Mouse (Mus musculus): ENCODE data around the gene Arsb.

Arsb gene

DNA sequence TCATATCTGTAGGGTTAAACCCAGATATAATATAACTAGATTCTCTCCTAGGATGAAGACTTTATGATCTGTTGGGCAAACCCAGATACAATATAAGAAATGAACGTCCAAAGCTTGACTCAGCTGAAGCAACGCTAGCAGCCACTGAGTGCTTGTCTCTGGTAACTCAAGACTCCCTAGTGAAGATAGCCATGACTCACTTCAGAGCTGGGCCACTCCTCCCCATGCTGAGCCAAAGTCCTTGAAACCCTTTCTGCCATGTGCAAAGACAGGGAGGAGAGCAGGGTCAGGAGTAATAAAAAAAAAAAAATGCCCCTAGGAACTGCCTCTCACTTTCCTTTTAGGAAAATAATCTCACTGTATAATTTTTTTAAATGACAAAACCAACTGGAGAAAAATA lies 68.7 kb downstream of the Arsb start:
- DNase-seq (ENCODE audit: low spot score): no peak

DNA sequence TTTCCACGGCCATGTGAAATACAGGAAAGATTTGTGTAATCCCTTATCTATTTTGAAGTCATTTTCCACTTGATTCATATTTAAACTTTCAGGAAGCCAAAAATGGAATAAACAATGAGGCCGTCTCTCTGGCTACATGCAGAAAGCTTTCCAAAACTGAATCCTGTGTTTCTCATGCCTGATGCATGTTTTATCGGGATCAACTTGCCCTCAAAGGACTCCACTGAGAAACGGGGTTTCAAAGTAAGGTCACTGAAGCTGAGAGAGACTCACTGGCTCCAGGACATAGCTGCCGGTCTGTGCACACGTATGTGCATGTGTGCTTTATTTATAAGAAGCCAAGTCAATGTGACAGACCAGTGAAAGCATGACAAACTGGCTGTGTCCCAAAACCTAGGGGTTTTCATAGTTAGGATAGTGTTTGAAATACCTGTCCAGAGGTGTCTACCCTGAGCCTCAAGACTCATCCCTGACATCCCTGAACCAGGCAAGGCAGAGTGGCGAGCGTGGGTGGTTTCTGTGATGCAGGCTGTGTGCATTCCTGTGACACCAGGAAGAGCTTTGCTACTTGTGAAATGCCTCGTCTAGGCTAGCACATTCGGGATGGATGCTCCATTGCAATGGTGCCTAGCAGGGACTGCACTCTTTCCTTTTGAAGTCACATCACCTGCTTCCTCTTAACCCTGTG lies 75.5 kb downstream of the Arsb start:
- DNase-seq (ENCODE audit: low spot score): no peak

DNA sequence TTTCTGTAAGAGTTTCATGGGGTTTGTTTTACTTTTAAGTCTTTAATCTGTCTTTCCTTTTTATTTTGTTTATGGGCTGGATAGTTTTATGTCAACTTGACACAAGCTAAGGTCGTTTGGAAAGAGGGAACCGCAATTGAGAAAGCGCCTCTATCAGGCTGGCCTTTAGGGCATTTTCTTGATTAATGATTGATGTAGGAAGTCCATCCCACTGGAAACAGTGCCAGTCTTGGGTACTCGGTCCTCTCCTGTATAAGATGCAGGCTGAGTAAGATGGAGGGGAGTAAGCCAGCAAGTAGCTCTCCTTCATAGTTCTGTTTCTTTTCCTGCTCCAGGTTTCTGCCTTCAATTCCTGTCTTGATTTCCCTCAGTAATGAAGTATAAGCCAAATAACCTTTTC lies 76.2 kb downstream of the Arsb start:
- DNase-seq (ENCODE audit: low spot score): no peak

DNA sequence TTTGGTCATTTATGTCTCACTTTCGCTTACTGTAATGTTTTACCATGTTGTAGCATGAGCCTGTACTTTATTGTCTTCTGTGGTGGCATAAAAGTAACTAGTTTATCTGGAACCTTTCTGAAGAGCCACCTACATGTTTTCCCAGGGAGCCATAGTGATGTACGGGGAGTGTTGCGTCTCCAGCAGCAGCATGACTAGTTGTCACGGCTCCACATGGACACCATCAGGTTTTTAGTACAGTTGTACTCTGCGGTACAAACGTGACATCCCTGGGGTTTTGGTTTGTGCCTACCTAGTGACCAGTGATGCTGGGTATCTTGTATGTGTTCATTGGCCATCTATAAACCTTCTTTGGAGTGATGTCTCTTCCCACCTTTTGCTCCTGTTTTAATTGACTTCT lies 77.2 kb downstream of the Arsb start:
- DNase-seq (ENCODE audit: low spot score): no peak

DNA sequence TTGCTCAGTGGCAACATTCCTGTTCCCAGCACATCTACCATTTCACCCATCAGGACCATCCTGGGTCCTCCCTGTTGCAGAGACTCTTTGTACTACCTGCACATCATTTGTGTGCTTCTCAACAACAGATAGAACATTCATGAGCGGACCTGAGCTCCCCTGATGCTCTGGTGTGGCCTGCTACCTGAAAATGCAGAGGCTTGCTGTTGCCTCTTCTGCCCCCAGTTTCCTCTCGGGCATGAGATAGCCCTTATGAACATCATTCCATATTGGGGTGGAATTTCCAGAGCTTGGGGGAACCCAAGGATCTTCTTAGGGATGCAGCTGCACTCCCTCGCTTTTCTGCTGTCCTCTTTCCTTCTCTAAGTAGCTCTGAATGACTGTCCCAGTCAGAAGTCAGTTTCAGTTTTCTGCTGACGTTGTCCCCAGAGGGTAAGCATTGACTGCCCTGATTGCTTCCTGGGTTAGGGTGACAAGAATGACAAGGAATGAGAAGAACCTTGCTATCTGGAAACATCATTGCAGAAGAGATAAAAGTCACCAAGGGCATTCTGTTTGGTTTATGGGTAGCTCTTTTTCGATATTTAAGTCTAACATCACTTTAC lies 78.4 kb downstream of the Arsb start:
- DNase-seq (ENCODE audit: low spot score): no peak

DNA sequence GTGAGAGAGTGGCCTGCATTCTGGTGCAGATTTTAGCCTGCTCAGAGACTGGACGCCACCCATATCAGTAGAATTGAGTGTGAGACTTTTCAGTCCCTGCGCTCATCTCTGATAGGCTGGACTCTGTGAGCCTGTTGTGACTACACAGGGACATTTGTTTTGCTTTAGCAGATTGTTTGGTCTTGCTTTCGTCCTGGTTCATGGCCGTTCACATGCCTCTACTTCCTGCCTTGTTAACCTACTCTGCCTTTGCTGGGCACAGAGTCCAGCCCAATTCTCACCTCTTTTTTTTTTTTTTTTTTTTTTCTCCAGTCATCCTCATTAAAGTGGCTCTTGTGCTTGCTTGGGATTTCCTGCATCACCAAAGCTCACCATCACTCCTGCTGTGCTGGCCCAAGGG lies 79.2 kb downstream of the Arsb start:
- no peak for DNase-seq (ENCODE audit: low spot score)

DNA sequence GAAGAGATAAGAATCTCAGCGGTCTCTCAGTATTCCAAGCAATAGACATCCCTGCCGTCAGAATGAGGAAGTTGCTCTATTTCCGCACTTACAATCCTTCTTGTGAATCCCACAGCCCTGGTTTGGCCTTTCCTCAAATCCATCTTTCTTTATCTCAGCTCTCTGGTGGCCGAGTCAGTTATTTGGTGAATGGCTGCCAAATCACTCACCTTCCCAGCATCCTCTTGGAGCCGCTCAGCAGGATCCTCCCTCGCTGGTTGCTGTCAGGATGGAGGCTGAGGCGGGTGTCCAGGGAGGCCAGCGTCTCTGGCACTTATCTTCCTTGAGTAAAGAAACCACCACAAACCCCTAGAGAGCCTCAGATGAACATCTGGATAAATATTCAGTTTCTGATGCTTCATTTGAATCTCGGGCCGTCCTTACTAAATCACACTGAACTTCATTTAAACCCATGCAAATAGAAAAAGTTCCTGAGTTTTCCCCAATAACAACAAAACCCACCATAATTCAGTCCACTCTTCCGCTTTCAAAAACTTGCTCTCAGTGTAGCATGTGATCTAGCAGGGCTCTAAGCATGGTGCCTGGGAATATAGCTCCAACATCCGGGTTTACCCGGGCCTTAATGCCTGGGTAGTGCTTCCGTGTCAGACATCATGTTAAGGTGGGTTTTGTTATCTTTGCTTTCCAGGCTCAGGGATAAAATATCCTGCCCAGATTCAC lies 81.1 kb downstream of the Arsb start:
- no peak for DNase-seq (ENCODE audit: low spot score)

DNA sequence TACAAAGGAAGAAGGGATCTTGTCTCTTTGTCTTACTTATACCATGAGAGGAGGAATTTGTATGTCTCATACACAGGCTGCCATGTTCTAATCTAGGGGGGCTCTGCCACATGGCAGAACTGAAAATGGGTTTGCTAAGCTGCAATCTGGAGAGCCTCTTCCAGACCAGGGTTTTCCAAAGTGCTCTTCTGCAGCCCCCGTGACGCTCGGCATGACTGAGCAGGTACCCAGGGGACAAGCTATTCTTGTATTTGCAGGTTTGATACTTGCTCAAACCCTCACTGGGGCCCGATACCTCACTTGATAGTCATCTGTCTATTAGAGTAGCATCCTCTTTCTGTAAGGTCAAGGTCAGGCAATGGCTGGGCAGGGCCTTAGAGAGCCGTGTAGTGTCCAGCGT lies 82.3 kb downstream of the Arsb start:
- DNase-seq (ENCODE audit: low spot score): no peak

DNA sequence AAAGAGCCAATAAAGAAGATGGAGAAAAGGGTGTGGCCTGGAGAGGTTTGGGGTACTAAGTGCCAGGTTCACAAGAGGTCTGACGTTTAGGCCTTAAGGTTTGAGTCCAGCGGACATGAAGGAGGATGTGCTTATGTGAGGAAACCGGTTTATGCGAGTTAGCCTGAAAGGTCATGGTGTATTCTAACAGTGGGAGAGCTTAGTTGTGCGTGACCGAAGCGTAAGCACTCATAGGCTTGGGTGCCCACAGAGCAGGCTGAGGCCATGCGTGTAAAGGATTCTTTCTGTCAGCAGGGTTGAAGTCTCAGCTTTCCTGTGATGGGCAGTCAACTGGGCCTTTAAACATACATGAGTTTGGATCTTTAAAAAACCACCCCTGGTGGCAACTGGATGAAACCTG lies 82.9 kb downstream of the Arsb start:
- no peak for DNase-seq (ENCODE audit: low spot score)

DNA sequence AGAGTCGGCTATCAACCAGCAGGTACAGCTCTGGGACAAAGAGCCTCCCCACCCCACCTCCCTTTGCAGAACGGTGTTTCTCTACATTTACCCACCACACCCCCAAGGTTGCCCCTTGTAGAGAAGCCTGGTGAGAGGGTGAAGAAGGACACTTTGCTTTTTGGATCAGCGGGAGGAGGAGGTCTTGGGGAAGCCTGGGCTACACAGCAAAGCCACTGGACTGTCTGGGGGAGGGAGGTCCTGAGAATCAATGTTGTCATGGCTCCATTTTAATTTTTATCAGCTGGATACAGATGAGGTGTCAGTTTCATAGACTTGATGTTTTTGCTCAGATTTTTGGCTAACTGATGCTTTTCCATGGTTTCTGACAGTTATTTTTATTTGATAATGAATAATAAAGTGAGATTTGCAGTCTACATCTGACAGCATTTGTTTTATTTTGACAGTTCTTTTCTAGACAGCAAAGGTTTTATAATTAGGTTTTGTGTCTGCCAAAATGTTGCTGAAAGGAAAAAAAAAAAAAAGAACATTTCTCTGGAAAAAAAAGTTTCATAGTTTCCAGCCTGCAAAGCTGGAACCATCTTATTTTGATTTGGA lies 83.6 kb downstream of the Arsb start:
- DNase-seq (ENCODE audit: low spot score): no peak

DNA sequence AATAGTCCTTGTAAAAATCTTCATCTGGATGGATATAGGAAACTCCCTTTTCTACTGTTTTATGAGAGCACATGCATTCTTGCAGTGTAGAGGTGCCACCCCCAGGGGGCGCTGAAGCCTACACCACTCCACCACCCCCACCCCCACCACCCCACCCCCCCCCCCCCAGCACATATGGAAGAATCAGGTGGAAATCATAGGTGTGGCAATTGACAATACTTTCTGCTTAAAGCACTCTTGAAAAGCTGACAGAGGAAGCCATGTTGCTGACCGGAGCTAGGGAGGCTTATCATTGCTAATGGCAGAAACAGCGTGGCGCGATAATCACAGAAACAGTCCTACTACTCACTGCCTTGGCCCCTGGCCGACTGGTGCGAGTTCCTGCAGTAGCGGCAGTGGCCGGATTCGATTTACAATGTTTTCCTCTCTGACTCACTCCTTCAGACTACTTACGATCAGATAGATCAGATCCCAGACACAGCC lies 84.3 kb downstream of the Arsb start:
- DNase-seq (ENCODE audit: low spot score): peak; percentile 28

DNA sequence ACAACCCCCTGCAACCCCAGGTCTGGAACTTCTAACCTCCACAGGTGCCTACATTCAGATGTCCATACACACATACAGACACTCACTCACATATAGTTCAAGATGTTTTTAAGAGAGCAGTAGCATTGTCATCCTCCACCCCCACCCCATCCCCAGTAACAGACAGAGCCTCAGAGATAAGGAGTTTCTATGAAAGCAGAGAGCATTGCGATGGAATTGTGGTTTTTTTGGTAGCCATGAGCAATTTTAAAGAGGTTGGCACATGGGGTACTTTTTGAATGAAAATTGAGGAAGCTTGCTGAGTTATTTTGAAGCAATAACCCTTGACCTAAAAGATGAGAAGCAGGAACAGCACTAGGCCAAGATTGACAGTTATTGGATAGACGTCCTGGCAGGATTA lies 89.8 kb downstream of the Arsb start:
- no peak for DNase-seq (ENCODE audit: low spot score)

DNA sequence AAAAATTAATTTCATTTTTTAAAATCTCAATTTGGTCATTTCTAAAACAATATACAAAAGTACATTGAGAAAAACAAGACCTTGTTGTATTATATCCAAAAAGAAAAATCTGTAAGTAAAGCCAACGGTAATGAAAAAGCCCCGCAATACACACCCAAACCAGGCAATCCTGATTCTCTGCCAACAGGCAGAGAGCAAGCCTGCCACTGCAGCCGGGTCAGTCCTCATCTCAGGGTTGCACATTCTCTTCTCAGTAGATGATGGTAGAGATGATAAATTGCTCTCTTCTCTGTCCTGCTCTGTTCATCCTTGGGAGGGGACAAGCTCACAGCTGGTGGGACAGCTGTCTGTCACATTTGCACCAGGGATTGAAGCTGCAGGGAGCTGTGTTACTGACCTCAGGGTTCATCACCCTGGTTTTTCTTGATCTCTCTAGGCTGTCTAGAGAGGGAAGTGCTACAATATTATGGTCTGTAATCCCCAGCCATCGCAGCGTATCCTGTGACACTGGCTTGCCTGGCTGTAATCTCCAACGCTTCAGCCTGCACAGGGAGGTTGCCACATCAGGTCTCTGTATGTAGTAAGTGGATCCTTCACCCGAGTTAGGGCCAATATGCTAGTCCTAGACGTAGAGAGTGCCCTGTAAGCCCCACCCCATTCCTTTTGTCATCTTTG lies 92.8 kb downstream of the Arsb start:
- DNase-seq (ENCODE audit: low spot score): no peak

DNA sequence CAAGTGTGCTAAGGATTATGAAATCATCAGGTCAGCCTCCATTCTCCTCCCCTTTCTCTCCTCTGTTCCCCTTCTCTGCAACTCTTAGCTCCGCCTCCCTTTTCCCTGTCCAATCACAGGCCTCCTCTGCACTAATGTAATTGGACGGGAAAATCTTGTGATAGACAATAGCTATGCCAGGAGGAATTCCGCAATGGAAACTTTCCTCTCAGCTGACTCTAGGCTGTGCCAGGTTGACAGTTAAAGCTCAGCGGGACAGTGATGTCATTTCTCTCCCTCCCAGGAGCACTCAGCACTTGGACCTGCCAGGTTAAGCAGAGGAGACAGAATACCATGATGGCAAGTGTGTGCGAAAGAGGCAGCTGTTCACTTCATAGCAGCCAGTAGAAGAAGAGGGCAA lies 95.2 kb downstream of the Arsb start:
- DNase-seq (ENCODE audit: low spot score): no peak

DNA sequence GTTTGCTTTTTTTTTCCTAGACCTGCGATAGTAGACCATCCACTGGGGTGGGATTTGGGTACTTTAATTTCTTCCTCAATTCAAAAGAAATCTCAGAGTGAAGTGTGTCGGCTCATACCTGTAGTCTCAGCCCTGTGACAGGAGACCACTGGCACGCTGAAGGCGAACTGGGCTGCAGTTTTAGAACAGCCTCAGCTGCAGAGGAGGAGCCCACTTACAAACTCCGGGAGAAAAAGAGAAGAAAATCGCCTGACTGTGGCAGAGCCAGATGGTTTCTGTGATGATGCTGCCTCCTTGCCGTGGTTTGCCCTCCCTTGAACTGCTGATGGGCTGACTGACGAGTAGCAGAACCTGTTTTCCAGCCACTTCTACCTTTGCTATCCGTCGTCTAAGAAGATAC lies 100.3 kb downstream of the Arsb start:
- DNase-seq (ENCODE audit: low spot score): no peak

DNA sequence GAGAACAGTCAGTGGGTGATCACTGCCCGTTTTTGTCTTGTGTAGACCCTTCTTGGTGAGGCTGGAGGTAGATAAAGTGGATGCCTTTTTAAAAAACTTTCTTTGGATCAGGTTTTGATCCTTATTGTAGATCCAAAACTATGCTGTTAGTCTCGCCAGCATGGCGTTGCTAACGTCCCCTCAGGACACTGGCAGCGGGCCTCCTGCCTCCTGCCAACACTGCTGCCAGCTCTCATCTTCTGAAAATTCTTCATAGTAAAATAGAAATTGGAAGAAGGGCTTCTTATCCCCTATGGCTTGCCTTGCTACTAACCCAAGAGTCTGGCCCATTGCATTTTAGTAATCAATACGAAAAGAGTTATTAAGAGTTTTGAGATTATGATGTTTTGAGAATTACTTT lies 101.2 kb downstream of the Arsb start:
- DNase-seq (ENCODE audit: low spot score): no peak

DNA sequence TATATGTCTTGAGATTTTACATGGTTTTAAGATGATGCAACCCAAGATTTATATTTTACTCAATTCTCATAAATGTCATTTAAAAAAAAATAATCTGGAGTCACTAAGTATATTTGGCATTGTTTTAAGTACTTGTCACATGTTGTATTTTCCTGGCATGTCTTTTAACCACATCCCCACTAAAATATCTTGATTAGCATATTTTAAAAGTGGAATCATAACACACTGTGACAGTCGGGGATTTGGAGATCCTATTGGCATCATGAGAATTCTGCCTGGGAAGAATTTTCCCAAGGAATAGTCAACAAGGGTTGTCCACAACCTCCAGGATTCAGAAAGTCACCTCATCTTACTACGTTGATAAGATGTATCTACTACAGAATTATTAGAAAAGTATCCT lies 106.5 kb downstream of the Arsb start:
- no peak for DNase-seq (ENCODE audit: low spot score)

DNA sequence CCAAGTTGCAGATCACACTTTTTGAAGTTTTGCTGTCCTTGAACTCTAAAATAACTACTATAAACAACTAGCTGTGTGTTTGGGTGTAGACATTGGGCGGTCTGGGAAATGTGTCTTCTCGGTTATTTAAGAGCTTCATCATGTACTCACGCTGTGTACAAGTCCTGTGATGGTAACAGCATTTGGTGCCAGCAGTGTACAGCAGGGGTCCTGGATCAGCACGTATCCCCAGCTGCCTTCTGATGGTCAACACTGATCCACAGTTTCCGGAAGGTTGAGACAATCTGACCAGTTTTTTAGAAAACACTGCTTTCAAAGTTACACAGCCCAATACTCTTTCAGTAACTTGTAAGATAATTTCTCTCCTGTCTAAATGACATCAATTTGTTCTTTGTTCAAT lies 108.0 kb downstream of the Arsb start:
- no peak for DNase-seq (ENCODE audit: low spot score)

DNA sequence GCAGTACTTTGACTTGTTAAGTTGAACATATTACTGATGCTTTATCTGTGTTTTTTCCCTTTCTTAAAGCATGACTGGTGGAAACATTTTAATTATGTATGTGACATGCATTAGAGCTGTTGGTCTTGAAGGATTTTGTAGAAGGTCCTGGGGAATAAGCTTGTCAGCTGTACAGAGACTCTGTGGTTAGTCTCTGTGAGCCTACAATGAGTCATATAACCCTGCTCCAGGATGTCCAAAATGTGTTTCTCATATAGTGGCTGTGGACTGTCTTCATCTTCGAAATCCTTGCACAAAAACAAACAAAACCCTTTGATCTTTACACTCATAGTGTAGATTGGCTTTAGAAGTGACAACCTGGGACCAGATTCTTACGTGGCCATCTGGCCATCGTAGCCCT lies 110.7 kb downstream of the Arsb start:
- no peak for DNase-seq (ENCODE audit: low spot score)

DNA sequence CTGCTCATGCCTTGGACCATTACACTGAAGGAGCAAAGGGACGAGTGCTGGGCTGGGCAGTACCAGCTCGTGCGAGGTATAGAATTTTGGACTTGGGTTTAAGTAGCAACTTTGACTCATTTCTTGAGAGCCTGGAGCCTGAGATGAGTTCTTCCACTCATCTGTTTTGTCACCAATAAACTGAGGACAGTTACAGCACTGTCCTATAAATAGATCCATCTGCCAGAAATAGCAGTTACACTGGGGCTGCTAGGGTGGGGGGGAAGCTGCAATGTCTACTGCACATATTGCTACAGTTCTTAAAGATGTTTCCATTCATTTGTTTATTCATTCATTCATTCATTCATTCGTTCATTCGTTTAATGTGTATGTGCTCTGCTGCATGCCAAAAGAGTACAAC lies 115.6 kb downstream of the Arsb start:
- no peak for DNase-seq (ENCODE audit: low spot score)

DNA sequence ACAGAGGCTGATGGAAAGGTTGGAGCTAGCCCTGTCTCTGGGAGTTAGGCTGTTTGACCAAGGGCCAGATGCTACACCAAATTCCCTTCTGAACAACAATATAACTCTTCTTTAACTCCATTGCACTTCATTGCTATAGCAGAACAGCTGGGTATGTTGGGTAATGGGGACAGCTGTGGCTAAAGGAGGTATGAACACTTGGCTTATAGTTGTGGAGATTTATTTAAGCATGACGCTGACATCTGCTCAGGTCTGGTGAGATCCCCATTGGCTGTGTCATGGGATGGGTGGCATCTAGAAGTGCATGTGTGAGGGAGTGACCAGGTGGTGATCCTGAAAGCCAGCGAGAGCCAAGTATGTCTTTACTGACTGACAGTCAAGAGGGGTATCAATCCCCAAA lies 116.8 kb downstream of the Arsb start:
- no peak for DNase-seq (ENCODE audit: low spot score)

DNA sequence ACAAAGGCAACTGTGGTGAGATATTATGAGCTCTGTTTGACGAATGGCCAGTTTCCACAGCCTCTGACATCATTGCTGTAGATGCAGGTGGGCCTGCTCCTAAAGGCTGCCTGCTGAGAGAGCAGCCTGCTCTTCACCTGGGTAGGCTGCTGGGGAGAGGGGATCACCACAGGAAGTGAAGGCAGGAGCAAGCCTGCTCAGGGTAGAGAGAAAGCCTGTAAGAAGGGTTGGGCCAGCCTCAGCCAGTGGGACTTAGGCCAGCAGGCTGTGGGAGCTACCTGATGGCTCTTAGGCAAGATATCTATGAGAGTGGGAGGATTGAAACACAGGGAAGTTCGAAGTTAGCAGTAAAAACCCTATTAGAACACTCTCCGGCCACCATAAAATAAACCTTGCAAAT lies 117.5 kb downstream of the Arsb start:
- no peak for DNase-seq (ENCODE audit: low spot score)

DNA sequence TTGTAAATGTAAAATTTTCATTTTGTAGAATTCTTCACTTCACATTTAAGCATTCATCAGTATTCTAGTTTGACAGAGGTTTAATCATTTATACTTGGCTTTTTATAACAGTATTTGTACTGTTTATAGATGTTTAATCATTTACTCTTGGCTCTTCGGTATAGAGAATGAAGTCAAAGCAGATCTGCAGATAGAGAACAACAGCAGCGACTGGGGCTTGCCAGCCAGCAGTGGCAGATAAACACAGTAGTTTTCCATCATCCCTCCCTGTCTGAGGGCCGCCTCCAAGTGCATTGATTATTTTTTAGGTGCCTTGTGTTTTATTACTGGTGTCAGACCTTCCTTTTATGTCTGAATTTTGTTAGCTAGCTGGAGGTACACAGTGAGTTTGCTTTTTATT lies 118.6 kb downstream of the Arsb start:
- DNase-seq (ENCODE audit: low spot score): no peak

Measured in urinary bladder, postnatal 25 days (tissue).